Comparison of ENCODE assay signal across 12 mouse cellular contexts in the genomic region with DNA sequence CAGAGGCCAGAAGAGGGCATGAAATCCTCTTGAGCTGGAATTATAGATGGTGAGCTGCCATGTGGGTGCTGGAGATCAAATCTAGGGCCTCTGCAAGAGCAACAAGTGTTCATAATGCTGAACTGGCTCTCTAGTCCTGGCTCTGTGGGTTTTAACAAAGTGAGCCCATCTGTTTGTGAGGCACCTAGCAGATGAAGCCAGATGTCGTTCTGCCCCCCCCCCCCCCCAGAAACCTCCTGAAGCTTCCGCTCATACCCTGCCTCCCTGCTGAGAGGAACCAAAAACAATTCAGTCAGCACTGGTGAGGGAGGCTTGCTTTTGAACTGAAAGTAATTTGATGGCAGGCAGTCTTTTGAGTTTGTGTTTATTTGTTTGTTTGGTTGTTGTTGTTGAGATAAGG.
"Had no signal": no experiment of that assay in that cellular context is flagged by ENCODE, and none has a peak within 500 bp of the region (broad histone marks: within the 10 kb centered on the region; RNA-seq: fewer than 3 reads in every experiment).

No protein-coding gene starts in this region.

- H3K27me3 ChIP-seq: limb, embryonic 15.5 days; neural tube, embryonic 13.5 days; stomach, embryonic 15.5 days had no signal

- H3K9ac ChIP-seq: limb, embryonic 15.5 days; liver, embryonic 14.5 days; liver, postnatal 0 days; lung, embryonic 14.5 days; neural tube, embryonic 13.5 days; stomach, embryonic 15.5 days had no signal

- H3K4me2 ChIP-seq: limb, embryonic 15.5 days; liver, embryonic 11.5 days; lung, embryonic 14.5 days; neural tube, embryonic 13.5 days; stomach, embryonic 15.5 days had no signal

- H3K4me3 ChIP-seq: limb, embryonic 15.5 days; neural tube, embryonic 13.5 days; stomach, embryonic 15.5 days had no signal

- H3K4me1 ChIP-seq: neural tube, embryonic 13.5 days; stomach, embryonic 15.5 days had no signal

- H3K9me3 ChIP-seq: limb, embryonic 15.5 days; neural tube, embryonic 13.5 days; stomach, embryonic 15.5 days had no signal

- ATAC-seq: intestine, postnatal 0 days; liver, postnatal 0 days; lung, postnatal 0 days had no signal

- H3K36me3 ChIP-seq: limb, embryonic 15.5 days; neural tube, embryonic 13.5 days; stomach, embryonic 15.5 days had no signal

- H3K27ac ChIP-seq: kidney, postnatal 0 days; limb, embryonic 15.5 days; liver, embryonic 14.5 days; macrophage; neural tube, embryonic 13.5 days; stomach, embryonic 15.5 days had no signal

- DNase-seq: right cerebral cortex, postnatal 25 days had no signal
